Mouse (Mus musculus): ENCODE measurements around the gene 9930021J03Rik. TPM values are rescaled to one million over a fixed set of nuclear protein-coding genes. Genes with fewer than 3 reads are reported as not detected.

The 9930021J03Rik gene
- polyA plus RNA-seq, 1 experiment, result 31.2 TPM

GRCm38 (mm10) chr19:29664934-29665333 is 140.9 kb downstream of the 9930021J03Rik start:
- Histone ChIP-seq H3K4me3 (ENCODE audit: insufficient read depth, low read length) (no peak overlapping the region), H3K4me1 (ENCODE audit: control insufficient read depth, insufficient read depth, low read length) (peaks cover 2% of the 10 kb centered on the region; the same call in 1 of the 2 replicates), H3K27ac (ENCODE audit: insufficient read depth, low read length) (no peak overlapping the region)
- TF ChIP-seq POLR2A (IDR thresholded peaks at IDR 0.05; ENCODE audit: low read depth, low read length), result no peak
- TF ChIP-seq CTCF (IDR thresholded peaks at IDR 0.05; ENCODE audit: borderline replicate concordance, insufficient read depth, low read length), result no peak

Other genes with a start within 250 kb of the 9930021J03Rik start
- gene Ermp1, start 157.6 kb downstream of the 9930021J03Rik start, polyA plus RNA-seq (2011; ENCODE audit: insufficient read length, low read depth, missing spikeins), result 25.1 and 29.4 TPM in 2 replicates
- not detected in 2 replicates for gene Mlana, start 108.2 kb downstream of the 9930021J03Rik start, polyA plus RNA-seq (2011; ENCODE audit: insufficient read length, low read depth, missing spikeins)
- gene Ranbp6, start 7.0 kb upstream of the 9930021J03Rik start, polyA plus RNA-seq (2011; ENCODE audit: insufficient read length, low read depth, missing spikeins), result 10.6 and 16.2 TPM in 2 replicates
- 1.1 and 11.3 TPM in 2 replicates for gene Il33, start 119.1 kb upstream of the 9930021J03Rik start, polyA plus RNA-seq (2011; ENCODE audit: insufficient read length, low read depth, missing spikeins)
- gene Trpd52l3, start 197.8 kb upstream of the 9930021J03Rik start, polyA plus RNA-seq (2011; ENCODE audit: insufficient read length, low read depth, missing spikeins), result not detected in 2 replicates
- 76.8 and 91.2 TPM in 2 replicates for gene Uhrf2, start 224.5 kb upstream of the 9930021J03Rik start, polyA plus RNA-seq (2011; ENCODE audit: insufficient read length, low read depth, missing spikeins)